Mouse (Mus musculus) spleen, adult 2 months (tissue): Measurements from ENCODE around the gene Vmn2r88. TPM values are rescaled to one million over a fixed set of nuclear protein-coding genes. Genes with fewer than 3 reads are reported as not detected.
"Not testable (repeated sequence)": the region's sequence is repeated elsewhere in the genome, so short reads cannot be mapped to it uniquely, and the experiment has no call there.

Experiments
- DNase-seq, 2 experiments: peaks; one replicate each; pipeline versions ENCODE4 v3.0.0 to v3.0.0-alpha.2; 2012 to 2021; ENCODE audit warnings: low spot score in 2 of 2, low read depth in 1 of 2
- H3K27ac ChIP-seq: fragments of 200-500 bp; 2 replicates; pipeline ENCODE4 v1.5.1; 2012; ENCODE audit warnings: low read length, inconsistent platforms; ENCODE audit not compliant: insufficient read depth
- H3K27me3 ChIP-seq: fragments of 200-500 bp; 2 replicates; pipeline ENCODE4 v1.6.1; 2012; ENCODE audit warnings: mild to moderate bottlenecking, moderate library complexity, low read length, inconsistent platforms; ENCODE audit not compliant: control insufficient read depth, insufficient read depth
- H3K36me3 ChIP-seq: fragments of 200-500 bp; 2 replicates; pipeline ENCODE4 v1.6.1; 2012; ENCODE audit warnings: mild to moderate bottlenecking, low read length, inconsistent platforms; ENCODE audit not compliant: control insufficient read depth, insufficient read depth
- H3K4me1 ChIP-seq: fragments of 200-500 bp; 2 replicates; pipeline ENCODE4 v1.6.1; 2011; ENCODE audit warnings: inconsistent platforms; ENCODE audit not compliant: control insufficient read depth, insufficient read depth, insufficient read length
- H3K4me3 ChIP-seq: fragments of 200-500 bp; 2 replicates; pipeline ENCODE4 v1.5.1; 2011; ENCODE audit warnings: mild to moderate bottlenecking, inconsistent platforms; ENCODE audit not compliant: insufficient read depth, insufficient read length; ENCODE audit errors: extremely low read depth
- CTCF ChIP-seq: fragments of 200-500 bp; IDR thresholded peaks from 2 replicates; pipeline ENCODE4 v1.5.1; 2011; ENCODE audit warnings: mild to moderate bottlenecking, inconsistent platforms; ENCODE audit not compliant: insufficient read depth, insufficient read length, insufficient replicate concordance; ENCODE audit errors: extremely low read depth
- POLR2A ChIP-seq: fragments of 200-500 bp; IDR thresholded peaks from 2 replicates; pipeline ENCODE4 v1.6.1; 2011; ENCODE audit warnings: low read depth, low read length, inconsistent platforms
- WGBS: fragments of 180-500 bp; shearing (Covaris S2); methylation state at CpG from one replicate; pipeline ENCODE4 v1.1.7; 2018; 5-methylcytosine and 5-hydroxymethylcytosine counted together
- polyA plus RNA-seq: library from polyadenylated mRNA; depleted of rRNA; stranded (reverse); fragments of >200 nt; gene quantifications from 2 replicates; pipeline ENCODE4 v1.2.3, GENCODE M21; 2012; rRNA removed

Gene Vmn2r88
- not detected in 2 replicates for polyA plus RNA-seq

DNA sequence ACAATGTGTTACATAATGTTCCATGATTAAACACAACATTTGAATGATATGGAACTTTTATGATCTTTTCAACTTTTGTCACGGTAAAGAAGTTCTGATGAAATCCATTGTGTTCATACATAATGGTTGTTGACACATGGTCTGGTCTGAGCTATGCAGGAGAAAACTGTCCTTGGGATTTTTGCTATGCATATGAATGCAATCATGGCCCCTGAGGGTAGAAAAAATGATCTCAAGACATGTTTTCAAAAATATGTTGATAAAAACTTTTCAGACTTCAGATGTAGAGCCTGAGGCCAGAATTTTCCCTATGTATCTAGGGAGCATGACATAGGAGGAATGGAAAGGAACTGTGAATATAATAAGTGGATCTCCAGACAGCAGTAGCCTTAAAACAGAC is at the start of gene Vmn2r88:
Gene Vmn2r88, plus strand, starts transcription at position 301 of the 400 bp plus-strand sequence.
- Histone ChIP-seq H3K27me3 (no peaks in the 10 kb centered on the region), H3K27ac (no peak within 1 kb of the TSS), H3K4me1 (no peaks in the 10 kb centered on the region), H3K36me3 (no peaks in the 10 kb centered on the region), H3K4me3 (no peak within 1 kb of the TSS)
- whole genome bisulfite sequencing, result 86% methylated on average over 1 of the region's 1 CpGs
- no peak for DNase-seq
- TF ChIP-seq CTCF, result no peak
- no peak for TF ChIP-seq POLR2A

DNA sequence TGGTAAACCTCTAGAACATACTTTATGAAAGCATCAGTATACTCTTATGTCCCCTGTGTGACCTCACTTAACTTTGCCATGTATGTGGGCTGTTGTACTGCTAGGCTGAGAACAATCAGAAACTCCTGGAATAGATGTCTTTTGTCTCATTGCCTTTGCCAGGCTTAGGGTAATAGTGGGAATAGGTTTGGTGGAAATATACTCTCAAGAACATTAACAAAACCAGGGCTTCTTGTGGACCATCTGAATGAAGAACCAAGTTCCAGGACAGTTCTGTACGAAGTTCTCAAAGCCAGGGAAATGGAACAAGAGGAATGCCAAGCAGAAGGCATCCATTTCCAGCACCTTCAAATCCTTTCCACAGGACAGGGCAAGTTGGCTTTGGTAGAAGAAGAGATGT is 49.2 kb upstream of the Vmn2r88 start, which contains the start of gene Gm7247:
Gene Gm7247, plus strand, starts transcription at position 301 of the 400 bp plus-strand sequence.
- Histone ChIP-seq H3K4me3 (no peak within 1 kb of the TSS), H3K36me3 (no peaks in the 10 kb centered on the region), H3K27ac (no peak within 1 kb of the TSS), H3K4me1 (no peaks in the 10 kb centered on the region), H3K27me3 (peaks cover 3% of the 10 kb centered on the region)
- 90% methylated on average over 1 of the region's 1 CpGs for WGBS
- TF ChIP-seq POLR2A (no peak), CTCF (no peak)
- no peak for DNase-seq

DNA sequence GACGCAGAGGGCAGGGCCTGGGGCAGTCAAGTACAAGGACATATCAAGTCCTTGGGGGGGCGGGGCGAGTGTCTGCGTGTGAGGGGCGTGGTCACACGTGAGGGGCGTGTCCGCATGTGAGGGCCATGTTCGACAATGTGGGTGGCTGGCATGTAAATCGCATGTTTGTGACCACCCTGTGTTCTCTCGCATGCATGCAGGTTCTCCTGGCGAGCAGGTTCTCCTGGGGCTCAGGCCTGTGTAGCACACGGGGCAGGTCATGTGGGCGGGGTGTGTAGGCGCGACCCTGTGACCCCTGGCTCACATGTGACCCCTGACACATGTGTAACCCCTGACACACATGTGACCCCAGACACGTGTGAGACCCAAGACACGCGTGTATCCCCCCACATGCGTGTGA is 27.8 kb upstream of the Vmn2r88 start:
- no peak overlapping the region for H3K4me3 ChIP-seq
- WGBS, result 94% methylated on average over 20 of the region's 20 CpGs
- TF ChIP-seq CTCF, result no peak
- no peak for TF ChIP-seq POLR2A
- H3K36me3 ChIP-seq, result no peaks in the 10 kb centered on the region
- H3K27ac ChIP-seq, result no peak overlapping the region
- H3K27me3 ChIP-seq, result no peaks in the 10 kb centered on the region
- no peaks in the 10 kb centered on the region for H3K4me1 ChIP-seq
- DNase-seq, result no peak

DNA sequence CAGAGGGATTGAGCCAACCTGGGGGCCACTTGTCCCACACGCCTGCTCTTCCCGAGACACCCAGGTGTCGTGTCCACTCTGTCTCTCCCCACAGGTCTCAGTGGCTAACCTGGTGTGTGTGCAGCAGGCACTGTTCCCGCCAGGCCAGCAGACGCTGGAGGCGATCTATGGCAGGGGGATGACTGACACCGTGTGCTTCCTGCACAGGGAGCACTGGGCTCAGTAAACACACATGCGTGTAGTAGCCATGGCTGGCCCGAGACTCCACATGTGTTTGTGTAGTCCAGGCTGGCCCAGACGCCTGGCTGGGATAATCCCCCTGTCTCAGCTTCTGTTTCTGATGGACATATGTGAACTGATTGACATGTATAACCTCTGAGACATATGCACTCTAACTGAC is 26.3 kb upstream of the Vmn2r88 start:
- H3K4me3 ChIP-seq, result no peak overlapping the region
- H3K4me1 ChIP-seq, result no peaks in the 10 kb centered on the region
- TF ChIP-seq CTCF (no peak), POLR2A (no peak)
- DNase-seq, result no peak
- no peaks in the 10 kb centered on the region for H3K27me3 ChIP-seq
- H3K36me3 ChIP-seq, result no peaks in the 10 kb centered on the region
- 94% methylated on average over 10 of the region's 10 CpGs for WGBS
- H3K27ac ChIP-seq, result no peak overlapping the region

DNA sequence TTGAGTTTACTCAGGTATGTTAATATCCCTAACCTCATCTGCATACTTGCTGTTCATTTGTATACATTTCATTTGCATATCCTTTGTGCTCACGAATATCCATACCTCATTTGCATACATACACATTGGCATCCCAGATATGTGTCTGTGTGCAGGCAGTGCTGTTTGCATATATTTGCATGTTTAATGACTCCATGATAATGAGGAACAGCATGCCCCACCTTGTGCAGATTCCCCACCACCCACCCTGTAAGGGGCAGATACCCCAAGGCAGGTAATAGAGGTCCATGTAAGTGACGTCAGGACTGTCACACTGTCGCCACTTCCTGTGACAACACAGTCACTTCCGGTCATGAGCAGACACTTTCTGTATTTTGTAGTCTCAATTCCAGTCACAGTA is 24.9 kb upstream of the Vmn2r88 start:
- DNase-seq, result no peak
- H3K4me3 ChIP-seq, result no peak overlapping the region
- WGBS, result 86% methylated on average over 4 of the region's 4 CpGs
- H3K36me3 ChIP-seq, result no peaks in the 10 kb centered on the region
- H3K27ac ChIP-seq, result no peak overlapping the region
- no peaks in the 10 kb centered on the region for H3K4me1 ChIP-seq
- TF ChIP-seq POLR2A (no peak), CTCF (no peak)
- no peaks in the 10 kb centered on the region for H3K27me3 ChIP-seq

DNA sequence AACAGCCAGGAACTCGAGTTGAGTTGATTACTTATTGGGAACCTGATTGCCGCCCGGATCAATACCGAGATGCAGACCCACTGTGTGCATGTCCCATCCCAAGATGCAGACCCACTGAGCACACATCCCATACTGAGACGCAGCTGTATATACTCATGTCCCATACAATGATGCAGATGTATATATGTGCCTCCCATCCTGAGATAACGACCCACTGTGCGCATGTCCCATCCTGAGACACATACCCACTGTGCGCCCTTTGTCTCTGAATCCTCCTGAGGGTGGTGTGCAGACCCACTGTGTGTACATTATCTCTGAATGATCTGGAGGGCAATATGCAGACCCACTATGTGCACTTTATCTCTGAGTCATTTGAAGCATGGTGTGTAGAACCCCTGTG is 22.9 kb upstream of the Vmn2r88 start:
- no peak for DNase-seq
- Histone ChIP-seq H3K27me3 (no peaks in the 10 kb centered on the region), H3K36me3 (no peaks in the 10 kb centered on the region), H3K27ac (no peak overlapping the region), H3K4me3 (no peak overlapping the region), H3K4me1 (no peaks in the 10 kb centered on the region)
- TF ChIP-seq POLR2A, result no peak
- no peak for TF ChIP-seq CTCF
- WGBS, result 95% methylated on average over 8 of the region's 8 CpGs

DNA sequence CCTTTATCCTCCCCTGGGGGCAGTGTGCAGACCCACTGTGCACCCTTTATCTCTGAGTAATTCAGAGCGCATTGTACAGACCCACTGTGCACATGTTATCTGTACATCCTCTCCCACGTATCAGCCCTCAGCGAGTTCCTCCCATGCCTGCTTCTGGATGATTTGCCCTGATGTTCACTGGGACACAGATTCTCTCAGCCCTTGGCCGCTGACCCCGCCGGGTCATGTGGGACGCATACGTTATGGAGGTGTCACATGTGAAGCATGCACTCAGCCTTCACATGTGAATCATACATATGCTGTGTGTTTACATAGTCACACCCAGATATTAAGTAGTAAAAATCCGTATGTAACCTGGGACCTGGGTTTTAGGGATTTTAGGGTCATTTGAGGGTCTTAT is 22.4 kb upstream of the Vmn2r88 start:
- DNase-seq, result no peak
- no peak overlapping the region for H3K27ac ChIP-seq
- TF ChIP-seq CTCF, result no peak
- TF ChIP-seq POLR2A, result no peak
- H3K27me3 ChIP-seq, result no peaks in the 10 kb centered on the region
- H3K4me3 ChIP-seq, result no peak overlapping the region
- 94% methylated on average over 9 of the region's 9 CpGs for WGBS
- no peaks in the 10 kb centered on the region for H3K4me1 ChIP-seq
- no peaks in the 10 kb centered on the region for H3K36me3 ChIP-seq

DNA sequence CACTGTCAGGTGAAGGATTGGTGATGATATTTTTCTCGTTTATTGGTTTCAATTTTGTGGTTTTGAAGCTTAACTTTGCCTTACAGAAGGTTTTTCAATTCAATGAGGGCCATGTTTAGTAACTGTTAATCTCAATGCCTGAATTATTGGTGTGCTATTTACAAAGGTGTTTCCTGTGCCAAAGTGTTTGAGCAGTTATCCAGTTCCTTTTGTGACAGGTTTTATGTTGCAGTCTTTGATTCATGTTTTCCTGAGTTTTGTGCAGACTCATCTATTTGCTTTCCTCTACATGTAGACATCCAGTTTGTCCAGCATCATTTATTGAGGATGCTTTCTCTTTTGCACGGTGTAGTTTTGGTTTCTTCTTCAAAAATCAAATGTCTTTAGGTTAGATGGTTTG is 13.3 kb downstream of the Vmn2r88 start:
- H3K4me1 ChIP-seq, result no peaks in the 10 kb centered on the region
- TF ChIP-seq CTCF (no peak), POLR2A (no peak)
- 9% methylated on average over 2 of the region's 2 CpGs for WGBS
- H3K27me3 ChIP-seq, result no peaks in the 10 kb centered on the region
- no peak overlapping the region for H3K4me3 ChIP-seq
- no peaks in the 10 kb centered on the region for H3K36me3 ChIP-seq
- no peak for DNase-seq
- H3K27ac ChIP-seq, result no peak overlapping the region

DNA sequence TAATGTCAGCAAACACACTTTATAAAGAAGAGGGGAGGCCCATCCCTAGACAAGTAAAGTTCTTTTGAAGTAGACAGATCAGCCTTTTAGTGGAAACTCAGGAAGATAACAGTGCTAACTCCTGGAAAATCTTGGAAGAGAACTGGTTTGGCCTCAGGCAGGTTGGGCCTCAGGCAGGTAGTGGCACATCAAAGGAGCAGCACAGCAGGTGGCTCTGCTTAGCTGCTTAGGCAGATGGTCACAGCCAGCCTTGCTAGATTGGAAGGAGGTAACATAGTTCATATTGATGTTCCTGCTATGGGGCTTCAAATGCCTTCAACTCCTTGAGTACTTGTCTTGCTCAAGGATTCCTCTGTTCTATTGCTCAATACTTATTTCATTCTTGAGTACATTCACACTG is 19.5 kb downstream of the Vmn2r88 start:
- not testable (repeated sequence) for H3K27ac ChIP-seq, DNase-seq, H3K27me3 ChIP-seq, H3K36me3 ChIP-seq, H3K4me3 ChIP-seq, H3K4me1 ChIP-seq
